Mouse (Mus musculus) embryonic fibroblast, embryonic 13.5 days (primary cell): ENCODE measurements around the gene Exph5.

ENCODE experiments used
- CTCF ChIP-seq: IDR thresholded peaks from 2 replicates; pipeline ENCODE4 v1.5.1; 2011; ENCODE audit warnings: mild to moderate bottlenecking, control low read depth, low read length, moderate library complexity, borderline replicate concordance; ENCODE audit not compliant: insufficient read depth
- POLR2A ChIP-seq: IDR thresholded peaks from 2 replicates; pipeline ENCODE4 v1.6.1; 2011; ENCODE audit warnings: low read depth, mild to moderate bottlenecking, control low read depth, low read length, moderate library complexity

DNA sequence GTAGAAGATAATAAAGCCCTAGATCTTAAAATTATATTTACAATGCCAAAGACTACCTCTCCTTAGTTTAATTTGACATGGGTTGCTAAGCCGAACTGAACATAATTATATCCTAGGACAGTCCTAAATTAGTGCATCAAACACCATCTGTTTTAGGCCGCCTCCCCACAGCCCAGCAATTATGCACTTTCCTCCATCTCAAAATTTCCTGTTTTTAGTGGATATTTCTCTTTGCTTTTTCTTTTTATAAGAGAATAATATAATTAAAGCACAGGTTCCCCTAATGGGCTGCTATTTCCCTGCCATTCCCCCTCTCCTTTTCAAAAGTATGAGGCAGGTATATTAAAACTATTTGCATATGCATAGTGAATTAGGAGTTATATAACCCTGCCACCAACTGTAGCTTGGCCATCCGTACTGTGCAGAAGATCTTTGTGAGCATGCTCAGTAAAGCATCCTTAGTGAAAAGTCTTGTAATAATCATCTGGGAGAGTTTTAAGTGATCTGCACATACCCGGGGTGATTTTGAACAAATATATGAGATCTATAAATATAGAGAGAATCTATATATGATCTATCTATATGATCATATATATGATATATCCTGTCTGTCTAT lies 44.7 kb upstream of the Exph5 start:
- TF ChIP-seq CTCF (no peak), POLR2A (no peak)
